Mouse (Mus musculus) spleen, adult 2 months (tissue): ENCODE results near the gene Cdh3.

Experiments used
- CTCF ChIP-seq: fragments of 200-500 bp; IDR thresholded peaks from 2 replicates; pipeline ENCODE4 v1.5.1; 2011; ENCODE audit warnings: mild to moderate bottlenecking, inconsistent platforms; ENCODE audit not compliant: insufficient read depth, insufficient read length, insufficient replicate concordance; ENCODE audit errors: extremely low read depth
- POLR2A ChIP-seq: fragments of 200-500 bp; IDR thresholded peaks from 2 replicates; pipeline ENCODE4 v1.6.1; 2011; ENCODE audit warnings: low read depth, low read length, inconsistent platforms

DNA sequence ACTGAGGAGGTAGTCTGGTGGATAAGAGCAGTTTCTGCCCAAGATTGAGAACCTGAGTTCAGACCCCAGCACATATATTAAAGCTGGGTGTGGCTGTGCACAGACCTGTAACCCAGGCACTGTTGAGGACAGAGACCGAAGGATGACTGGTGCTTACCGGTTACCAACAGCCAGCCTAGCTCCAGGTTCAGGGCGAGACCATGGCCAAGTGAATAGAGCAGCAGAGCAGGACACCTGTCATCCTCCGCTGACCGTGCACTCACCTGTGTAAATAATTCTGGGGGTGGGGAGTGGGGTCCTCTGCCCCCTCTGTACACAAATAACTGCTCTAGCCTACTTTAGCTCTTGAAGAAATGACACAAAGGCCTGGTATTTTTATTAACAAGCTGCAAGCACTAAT lies 36.7 kb upstream of the Cdh3 start:
- TF ChIP-seq CTCF (no peak), POLR2A (no peak)
